Mouse (Mus musculus) inflammation-experienced regulatory T-cells, adult 6 months (primary cell): ENCODE data around the gene Agap1. TPM values are rescaled to one million over a fixed set of nuclear protein-coding genes. Genes with fewer than 3 reads are reported as not detected.

Experiments
- ATAC-seq: one replicate; pipeline ENCODE4 v1.8.0; 2017
- polyA plus RNA-seq, 3 experiments: library from polyadenylated mRNA; unstranded; fragments of 100-300 nt; shearing (Covaris generic); gene quantifications; one replicate each; pipeline ENCODE4 v1.2.1; 2017

The Agap1 gene
- polyA plus RNA-seq, 3 experiments from 2014 or later, result 0.08 to 0.28 TPM; not detected in 1

DNA sequence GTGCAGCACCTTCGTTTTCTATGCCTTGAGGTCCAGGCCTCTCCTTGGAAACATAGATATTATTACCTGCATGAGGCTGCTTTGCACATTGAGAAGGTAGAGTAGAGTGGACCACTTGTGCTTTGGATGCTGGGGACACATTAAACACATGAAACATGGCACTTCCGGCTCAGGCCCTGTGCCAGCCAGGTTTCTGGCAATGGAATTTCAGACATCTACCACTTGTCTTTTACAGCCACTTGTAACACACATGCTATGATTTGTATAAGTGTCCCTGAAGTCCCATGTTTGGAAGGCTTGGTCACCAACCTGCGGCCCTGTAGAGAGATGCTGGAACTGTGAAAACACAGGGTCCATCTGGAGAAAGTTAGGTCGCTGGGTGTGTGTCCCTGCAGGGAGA is 262.5 kb downstream of the Agap1 start:
- ATAC-seq, result no peak

DNA sequence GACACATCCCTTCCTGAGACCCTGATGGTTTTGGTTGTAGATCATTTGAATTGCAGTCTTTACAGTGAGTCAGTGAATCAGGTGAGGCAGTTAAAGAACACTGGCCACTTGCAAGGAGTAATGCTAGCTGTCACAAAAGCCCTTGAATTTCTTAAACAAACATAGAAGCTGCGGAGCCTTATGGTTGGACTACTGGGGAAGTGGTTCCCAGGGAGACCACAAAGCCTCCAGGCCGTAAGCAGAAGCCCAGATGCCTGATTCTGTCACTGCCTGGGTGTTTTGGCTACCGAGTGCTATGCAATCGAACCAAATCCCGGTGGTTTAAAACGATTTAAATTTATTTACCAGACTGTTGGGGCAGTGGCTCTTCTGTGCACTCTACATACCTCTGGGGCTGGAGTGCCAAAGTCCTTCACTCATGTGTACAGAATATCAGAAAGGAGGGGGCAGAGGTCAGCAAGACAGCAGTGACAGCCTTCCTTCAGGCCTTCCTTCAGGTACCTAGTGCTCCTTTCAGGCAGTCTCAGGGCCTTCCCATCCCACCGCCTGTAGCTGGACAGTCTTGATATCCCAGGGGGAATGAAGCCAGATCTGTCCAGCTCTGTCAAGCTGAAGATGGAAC is 264.3 kb downstream of the Agap1 start:
- no peak for ATAC-seq

DNA sequence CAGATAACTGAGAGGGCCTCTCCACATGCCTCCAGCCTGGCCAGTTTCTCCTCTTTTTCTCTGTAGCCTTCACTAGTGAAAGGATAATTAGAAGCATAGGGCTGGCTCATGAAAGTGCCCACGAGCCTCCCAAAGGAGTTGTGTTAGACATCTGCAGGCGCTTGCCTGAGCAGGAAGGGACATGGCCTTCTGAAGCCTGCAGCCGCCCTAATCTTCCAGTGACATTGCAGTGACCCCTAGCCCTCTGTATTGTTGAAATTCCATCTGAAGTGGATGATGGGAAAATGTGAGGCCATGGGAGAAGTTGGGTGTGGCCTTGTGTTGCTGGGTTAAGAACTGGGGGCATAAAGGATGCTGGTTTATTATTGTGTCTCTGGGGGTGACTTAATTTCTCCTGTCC is 269.5 kb downstream of the Agap1 start:
- no peak for ATAC-seq

- ATAC-seq, result no peak
Observed at GRCm38 (mm10) chr1:89724555-89724954, 269.9 kb downstream of the Agap1 start.

DNA sequence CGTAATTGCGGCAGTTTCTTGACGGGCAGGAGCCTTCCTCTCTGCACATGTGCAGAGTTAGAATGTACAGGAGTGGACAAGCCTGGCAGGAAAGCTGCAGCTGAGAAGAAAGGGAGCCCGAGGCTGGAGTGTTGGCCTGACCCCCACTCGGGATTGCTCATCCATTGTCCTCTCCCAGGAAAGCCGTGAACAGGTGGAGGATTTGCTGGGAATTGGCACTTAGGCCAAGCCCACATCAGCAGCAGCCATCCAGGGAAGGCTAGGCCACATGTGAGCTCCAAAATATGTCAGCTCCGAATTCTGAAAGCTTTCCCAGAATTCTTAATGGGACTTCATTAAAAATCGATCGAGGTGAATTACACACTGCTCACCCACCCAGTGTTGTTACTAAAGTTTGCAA is 270.4 kb downstream of the Agap1 start:
- ATAC-seq, result no peak

DNA sequence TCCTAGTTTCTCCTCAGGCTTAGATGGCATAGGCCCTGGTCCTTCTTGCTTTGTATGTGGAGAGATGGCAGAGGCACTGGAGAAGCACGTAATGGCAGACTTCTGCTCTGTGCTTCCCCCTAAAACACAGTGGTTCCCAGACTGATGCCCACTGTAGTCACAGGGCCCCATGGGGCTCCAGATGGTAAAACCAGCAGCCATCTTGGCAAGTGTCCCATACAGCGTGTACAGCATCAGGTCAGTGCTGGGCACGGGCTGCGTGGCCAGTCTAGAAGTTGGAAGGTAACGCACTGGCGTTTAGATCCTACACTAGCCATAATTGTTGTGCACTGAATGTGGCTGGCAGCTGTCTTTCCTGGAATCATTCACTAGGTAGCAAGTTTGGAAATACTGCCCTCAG is 273.9 kb downstream of the Agap1 start:
- ATAC-seq, result no peak

DNA sequence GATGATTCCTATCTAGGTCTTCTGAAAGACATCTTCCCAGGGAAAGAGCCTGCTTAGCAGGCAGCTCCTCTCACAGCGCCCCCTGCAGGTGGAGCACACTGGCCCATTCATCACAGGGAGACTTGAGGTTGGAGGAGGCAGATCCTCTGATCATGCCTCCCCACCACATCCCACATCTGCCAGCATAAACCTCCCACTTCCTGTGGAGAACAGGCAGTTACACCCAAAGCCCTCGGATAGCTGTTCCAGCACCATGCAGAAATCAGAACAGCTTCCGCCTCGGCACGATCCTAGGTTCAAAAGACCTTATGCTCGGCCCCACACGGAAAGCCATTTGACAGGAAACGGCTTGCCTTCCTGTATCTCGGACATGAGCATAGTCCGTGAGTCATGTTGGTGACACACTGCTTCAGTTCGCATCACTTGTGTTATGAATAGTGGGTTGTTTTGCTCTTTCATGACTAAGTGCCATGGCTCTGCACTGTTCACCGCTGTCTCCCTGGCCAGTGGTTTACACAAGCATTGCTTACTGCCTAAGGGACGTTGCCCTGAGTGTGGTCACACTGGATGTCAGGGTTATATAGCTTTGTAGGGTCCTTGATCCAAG is 276.1 kb downstream of the Agap1 start:
- ATAC-seq, result no peak

DNA sequence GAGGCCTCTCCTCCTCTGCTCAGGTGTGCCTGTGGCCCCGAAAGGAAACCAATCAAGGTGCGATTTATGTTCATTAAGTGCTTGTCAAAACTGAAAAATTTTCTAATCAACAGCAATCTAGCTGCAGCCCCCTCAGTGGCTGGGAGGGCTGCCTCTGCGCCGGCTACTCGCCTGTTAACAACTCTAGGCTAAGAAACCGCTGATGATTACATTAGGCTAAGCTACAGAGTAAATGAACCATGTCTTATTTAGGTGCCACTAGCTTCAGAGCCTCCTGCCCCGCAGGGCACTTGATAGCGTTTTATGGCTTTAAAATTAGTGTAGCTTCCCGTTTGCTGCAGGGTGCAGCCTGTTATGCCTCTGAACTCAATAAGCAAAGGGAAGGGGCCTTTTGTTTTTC is 279.8 kb downstream of the Agap1 start:
- ATAC-seq, result no peak

DNA sequence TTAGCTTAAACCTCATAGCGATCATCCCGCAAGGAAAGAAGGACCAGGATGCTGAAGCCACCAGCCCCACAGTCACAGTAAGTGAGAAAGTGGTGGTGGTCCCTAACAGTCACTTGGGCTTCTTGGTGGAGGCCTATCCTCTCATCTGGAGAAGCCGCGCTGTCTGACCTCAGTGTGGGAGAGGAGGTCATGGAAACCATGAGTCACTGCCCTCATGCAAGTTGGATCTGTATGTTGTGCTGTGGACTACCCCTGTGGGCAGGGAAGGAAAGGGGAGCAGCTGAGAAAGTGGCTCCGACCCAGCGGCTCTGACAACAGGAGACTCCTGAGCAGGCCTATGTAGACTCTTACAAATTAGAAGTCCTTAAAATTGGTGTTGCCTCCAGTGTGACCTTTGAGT is 280.5 kb downstream of the Agap1 start:
- no peak for ATAC-seq

DNA sequence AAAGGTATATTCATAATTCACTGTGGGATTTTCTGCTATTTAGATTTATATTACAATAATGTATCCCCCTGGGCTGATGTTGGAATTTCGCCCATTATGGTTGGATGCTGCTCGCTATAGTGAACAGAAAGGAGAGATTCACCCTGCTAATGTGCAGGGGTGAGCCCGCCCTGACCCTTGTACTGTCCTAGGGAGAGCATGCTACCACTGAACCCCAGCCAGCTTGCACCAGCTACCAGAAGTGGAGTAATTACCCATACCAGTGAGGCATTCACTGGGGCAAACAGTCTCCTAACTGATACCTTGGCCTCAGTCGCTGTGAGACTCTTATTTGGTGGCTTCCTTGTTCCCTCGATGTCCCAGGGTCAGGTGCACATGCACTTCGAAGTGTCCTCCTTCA is 281.4 kb downstream of the Agap1 start:
- no peak for ATAC-seq

DNA sequence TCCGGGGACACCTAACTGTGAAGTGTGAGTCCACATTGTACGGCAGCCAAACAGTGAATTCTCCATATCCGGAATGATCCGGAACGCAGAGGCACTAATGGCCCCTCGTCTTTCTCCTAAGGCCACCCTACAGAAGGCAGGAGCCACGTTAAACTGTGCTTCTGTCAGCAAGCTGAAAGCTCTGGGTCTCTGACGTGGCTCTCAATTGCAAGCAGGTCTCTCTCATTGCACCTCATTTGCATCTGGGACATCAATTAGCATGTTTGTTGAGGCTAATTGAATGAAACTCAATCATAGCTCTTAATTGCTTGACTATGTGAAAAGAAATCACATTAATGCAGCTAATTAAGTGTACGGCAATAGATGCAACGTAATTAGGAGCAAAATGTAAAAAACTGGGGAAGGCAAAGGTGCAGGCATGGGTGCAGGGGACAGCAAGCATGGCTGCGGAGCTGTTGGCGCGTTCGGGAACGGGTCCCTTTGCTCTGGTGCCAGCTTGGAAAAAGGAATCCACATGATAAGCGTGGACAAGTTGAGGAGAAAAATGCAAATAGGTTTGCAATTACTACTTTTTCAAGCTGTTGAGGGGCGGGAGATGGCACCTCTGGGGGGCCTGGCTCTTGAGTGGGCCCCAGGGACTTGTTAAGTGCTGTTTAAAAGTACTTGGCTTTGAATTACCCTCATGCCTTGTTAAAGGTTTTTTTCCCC is 284.6 kb downstream of the Agap1 start:
- no peak for ATAC-seq

DNA sequence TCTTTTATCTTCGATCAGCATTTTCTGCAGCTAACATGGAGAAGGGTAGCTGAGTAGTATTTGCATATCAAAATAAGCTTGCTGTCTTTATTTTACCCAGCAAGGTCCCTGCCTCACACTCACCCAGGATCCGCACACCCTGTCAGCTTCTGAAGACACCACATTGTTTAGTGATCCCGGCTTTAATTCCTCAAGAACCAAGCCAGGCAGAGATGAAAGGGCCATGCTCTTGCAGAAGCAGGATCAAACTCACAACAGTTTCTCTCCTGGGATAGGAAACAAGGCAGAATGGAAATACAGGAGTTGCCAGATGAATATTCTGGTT is 285.1 kb downstream of the Agap1 start:
- ATAC-seq, result no peak

GRCm38 (mm10) chr1:89742359-89742758 is 287.8 kb downstream of the Agap1 start:
- ATAC-seq, result no peak

- ATAC-seq, result no peak
Observed at GRCm38 (mm10) chr1:89746171-89746570, 291.6 kb downstream of the Agap1 start.

GRCm38 (mm10) chr1:89749666-89750065 is 295.1 kb downstream of the Agap1 start:
- ATAC-seq, result no peak

GRCm38 (mm10) chr1:89750495-89750894 is 295.9 kb downstream of the Agap1 start:
- ATAC-seq, result no peak

DNA sequence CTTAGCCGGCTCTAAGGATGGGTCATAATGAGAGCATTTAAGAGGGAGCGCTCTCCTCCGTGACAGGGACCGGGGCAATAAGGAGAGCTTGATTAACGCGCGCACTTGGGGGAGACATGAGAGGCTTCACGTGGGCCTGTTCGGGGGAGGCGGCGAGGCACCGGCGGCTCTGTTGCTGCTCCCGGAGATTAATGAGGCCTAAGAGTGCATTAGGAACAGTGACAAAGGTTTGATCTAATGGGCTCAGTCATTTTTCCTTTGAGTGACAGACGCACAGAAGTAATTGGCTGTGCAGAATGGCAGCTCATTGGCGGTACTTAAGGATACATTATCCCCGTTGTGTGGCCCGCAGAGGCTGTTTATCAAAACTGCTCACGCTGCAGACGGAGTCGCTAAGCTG is 296.3 kb downstream of the Agap1 start:
- ATAC-seq, result no peak

DNA sequence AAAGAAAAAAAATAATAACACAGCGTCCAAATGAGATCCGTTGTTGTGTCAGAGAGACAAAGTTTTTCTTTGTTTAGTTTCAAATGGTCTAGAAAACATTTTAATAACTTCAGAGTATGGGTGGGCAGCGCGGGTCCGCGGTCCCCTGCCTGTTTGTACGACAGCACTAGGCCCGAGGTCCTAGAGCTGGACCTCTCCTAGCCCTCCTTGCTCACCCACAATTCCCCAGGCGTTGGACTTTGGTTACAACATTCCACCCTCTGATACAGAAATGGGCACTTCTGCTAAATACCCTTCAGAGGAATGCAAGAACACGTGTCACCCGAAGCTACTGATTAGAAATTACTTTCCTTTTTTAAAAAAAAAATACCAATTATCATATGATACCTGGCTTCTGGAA is 296.7 kb downstream of the Agap1 start:
- ATAC-seq, result no peak

GRCm38 (mm10) chr1:89752659-89753058 is 298.1 kb downstream of the Agap1 start:
- no peak for ATAC-seq

GRCm38 (mm10) chr1:89755358-89755757 is 300.8 kb downstream of the Agap1 start:
- no peak for ATAC-seq

DNA sequence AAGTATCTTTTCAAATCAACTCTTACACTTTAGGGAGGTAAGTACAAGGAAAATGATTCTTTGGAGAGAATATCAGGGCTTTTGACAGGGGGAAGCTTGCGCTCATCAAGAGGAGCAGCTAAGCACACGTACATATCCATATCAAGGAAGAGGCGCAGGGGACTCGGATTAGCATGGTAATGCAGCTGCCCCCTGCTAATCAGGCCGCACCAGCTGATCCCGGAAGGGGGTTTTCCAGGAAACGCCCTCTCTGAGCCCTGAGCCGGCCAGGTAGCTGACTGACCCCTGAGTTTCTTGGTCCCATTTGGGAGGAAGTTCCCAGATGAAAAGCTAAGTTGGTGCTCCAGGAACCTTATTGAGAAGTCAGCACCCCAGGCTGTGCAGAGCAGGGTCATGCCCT is 301.8 kb downstream of the Agap1 start:
- ATAC-seq, result no peak

- no peak for ATAC-seq
Observed at GRCm38 (mm10) chr1:89757545-89757944, 302.9 kb downstream of the Agap1 start.

DNA sequence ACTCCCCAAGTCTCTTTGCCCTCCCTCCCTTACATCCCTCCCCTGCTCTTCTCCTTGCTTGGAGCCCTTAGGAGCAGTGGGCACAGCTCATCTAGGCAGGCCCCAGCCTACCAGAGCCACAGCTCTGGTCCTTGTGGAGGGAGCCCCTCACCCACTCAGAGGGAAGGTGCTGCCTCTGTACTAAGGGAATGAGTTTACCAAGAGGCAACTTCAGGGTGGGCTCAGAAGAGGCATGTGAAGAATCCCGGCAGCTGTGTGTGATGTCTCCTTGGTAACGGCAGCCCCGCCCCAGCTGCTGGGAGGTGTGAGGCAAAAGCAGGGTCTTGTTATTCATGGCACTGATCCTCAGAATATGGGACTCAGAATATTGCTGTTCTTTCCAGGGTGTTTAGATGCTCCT is 309.3 kb downstream of the Agap1 start:
- ATAC-seq, result no peak

GRCm38 (mm10) chr1:89766891-89767290 is 312.3 kb downstream of the Agap1 start:
- ATAC-seq, result no peak

GRCm38 (mm10) chr1:89769641-89770040 is 315.0 kb downstream of the Agap1 start:
- ATAC-seq, result no peak
